Mouse (Mus musculus) MEL (cell line): ENCODE data around the gene Mpg. TPM values are rescaled to one million over a fixed set of nuclear protein-coding genes. Genes with fewer than 3 reads are reported as not detected.

Experiments used
- DNase-seq: peaks from one replicate; pipeline ENCODE4 v3.0.0; 2011; ENCODE audit warnings: low read depth, low spot score
- H3K27ac ChIP-seq: 2 replicates; pipeline ENCODE4 v1.5.1; 2012; ENCODE audit warnings: low read depth, mild to moderate bottlenecking, control low read depth, low read length, moderate library complexity; ENCODE audit not compliant: control insufficient read depth
- H3K27me3 ChIP-seq, 2 experiments: fragments of 150-350 bp in 1 of 2; sonication (generic) in 1 of 2; 2 replicates each; pipeline ENCODE4 v1.6.1; 2012; ENCODE audit warnings: low read length in 2 of 2, mild to moderate bottlenecking in 2 of 2, improper control_type of control experiment in 1 of 2, moderate library complexity in 1 of 2; ENCODE audit not compliant: insufficient read depth in 2 of 2, control insufficient read depth in 1 of 2
- H3K36me3 ChIP-seq, 2 experiments: 2 replicates each; pipeline ENCODE4 v1.6.1; 2012 to 2014; ENCODE audit warnings: low read length in 2 of 2, improper control_type of control experiment in 1 of 2, inconsistent platforms in 1 of 2, mild to moderate bottlenecking in 1 of 2; ENCODE audit not compliant: insufficient read depth in 2 of 2, control insufficient read depth in 1 of 2
- H3K4me1 ChIP-seq, 2 experiments: fragments of 150-350 bp in 1 of 2; sonication (generic) in 1 of 2; 2 replicates each; pipeline ENCODE4 v1.6.1; 2012; ENCODE audit warnings: low read length in 2 of 2, improper control_type of control experiment in 1 of 2, mild to moderate bottlenecking in 1 of 2; ENCODE audit not compliant: insufficient read depth in 2 of 2, control insufficient read depth in 1 of 2
- H3K4me3 ChIP-seq, 2 experiments: fragments of 150-350 bp in 1 of 2; sonication (generic) in 1 of 2; 2 replicates each; pipeline ENCODE4 v1.5.1; 2012; ENCODE audit warnings: low read depth in 2 of 2, low read length in 2 of 2, mild to moderate bottlenecking in 2 of 2, moderate library complexity in 2 of 2, control low read depth in 1 of 2, improper control_type of control experiment in 1 of 2; ENCODE audit not compliant: control insufficient read depth in 1 of 2, insufficient read depth in 1 of 2
- H3K79me2 ChIP-seq: 2 replicates; pipeline ENCODE4 v1.6.1; 2012; ENCODE audit warnings: mild to moderate bottlenecking, low read length, moderate library complexity; ENCODE audit not compliant: control insufficient read depth, poor library complexity, insufficient read depth
- H3K9ac ChIP-seq: 2 replicates; pipeline ENCODE4 v1.6.1; 2012; ENCODE audit warnings: low read depth, mild to moderate bottlenecking, control low read depth, low read length, moderate library complexity; ENCODE audit not compliant: control insufficient read depth, poor library complexity, severe bottlenecking
- H3K9me3 ChIP-seq: fragments of 150-350 bp; sonication (generic); replicated peaks from 2 replicates; pipeline ENCODE4 v1.6.1; 2012; ENCODE audit warnings: mild to moderate bottlenecking, low read length, improper control_type of control experiment, moderate library complexity; ENCODE audit not compliant: insufficient read depth
- BHLHE40 ChIP-seq: IDR thresholded peaks from 2 replicates; pipeline ENCODE4 v1.6.1; 2012; ENCODE audit warnings: low read depth, mild to moderate bottlenecking, inconsistent platforms, low read length, improper control_type of control experiment, borderline replicate concordance
- CHD2 ChIP-seq: IDR thresholded peaks from 2 replicates; pipeline ENCODE4 v1.6.1; 2011; ENCODE audit warnings: low read length, improper control_type of control experiment
- CTCF ChIP-seq, 3 experiments: IDR thresholded peaks in 2 of 3; conservative IDR thresholded peaks in 1 of 3; 2 replicates each; pipeline ENCODE4 v1.5.1; 2011 to 2012; ENCODE audit warnings: low read length in 3 of 3, low read depth in 2 of 3, mild to moderate bottlenecking in 2 of 3, improper control_type of control experiment in 1 of 3, inconsistent platforms in 1 of 3, mixed read lengths in 1 of 3, moderate library complexity in 1 of 3; ENCODE audit not compliant: control insufficient read depth in 1 of 3, insufficient read depth in 1 of 3, poor library complexity in 1 of 3, severe bottlenecking in 1 of 3
- E2F4 ChIP-seq: IDR thresholded peaks from 2 replicates; pipeline ENCODE4 v1.6.1; 2011; ENCODE audit warnings: low read depth, low read length, improper control_type of control experiment, borderline replicate concordance
- ETS1 ChIP-seq: IDR thresholded peaks from 2 replicates; pipeline ENCODE4 v1.6.1; 2012; ENCODE audit warnings: low read depth, mild to moderate bottlenecking, inconsistent platforms, low read length, improper control_type of control experiment, moderate library complexity
- GATA1 ChIP-seq: IDR thresholded peaks from 2 replicates; pipeline ENCODE4 v1.6.1; 2011; ENCODE audit warnings: low read depth, low read length, improper control_type of control experiment
- HCFC1 ChIP-seq: IDR thresholded peaks from 2 replicates; pipeline ENCODE4 v1.6.1; 2012; ENCODE audit warnings: low read depth, mild to moderate bottlenecking, inconsistent platforms, low read length, improper control_type of control experiment, moderate library complexity
- JUND ChIP-seq: IDR thresholded peaks from 2 replicates; pipeline ENCODE4 v1.6.1; 2011; ENCODE audit warnings: low read depth, mild to moderate bottlenecking, improper control_type of control experiment, low read length
- MAX ChIP-seq: IDR thresholded peaks from 2 replicates; pipeline ENCODE4 v1.6.1; 2011; ENCODE audit warnings: low read length, improper control_type of control experiment
- MAZ ChIP-seq: IDR thresholded peaks from 2 replicates; pipeline ENCODE4 v1.6.1; 2012; ENCODE audit warnings: low read depth, mild to moderate bottlenecking, inconsistent platforms, low read length, improper control_type of control experiment
- MEF2A ChIP-seq: IDR thresholded peaks from 2 replicates; pipeline ENCODE4 v1.6.1; 2014; ENCODE audit warnings: low read depth, mild to moderate bottlenecking, inconsistent platforms, low read length, improper control_type of control experiment; ENCODE audit not compliant: poor library complexity, insufficient replicate concordance, severe bottlenecking; ENCODE audit errors: extremely low read depth
- MXI1 ChIP-seq: IDR thresholded peaks from 2 replicates; pipeline ENCODE4 v1.6.1; 2011; ENCODE audit warnings: mild to moderate bottlenecking, low read depth, low read length, improper control_type of control experiment
- MYB ChIP-seq: IDR thresholded peaks from 2 replicates; pipeline ENCODE4 v1.6.1; 2011; ENCODE audit warnings: mild to moderate bottlenecking, low read depth, low read length, improper control_type of control experiment
- NELFE ChIP-seq: IDR thresholded peaks from 2 replicates; pipeline ENCODE4 v1.6.1; 2011; ENCODE audit warnings: low read depth, low read length, improper control_type of control experiment
- NRF1 ChIP-seq: IDR thresholded peaks from 2 replicates; pipeline ENCODE4 v1.6.1; 2014; ENCODE audit warnings: low read depth, mild to moderate bottlenecking, inconsistent platforms, low read length, improper control_type of control experiment, moderate library complexity; ENCODE audit not compliant: poor library complexity, insufficient read depth, severe bottlenecking
- POLR2A ChIP-seq, 2 experiments: IDR thresholded peaks; 2 replicates each; pipeline ENCODE4 v1.6.1; 2011 to 2012; ENCODE audit warnings: low read length in 2 of 2, mild to moderate bottlenecking in 2 of 2, control low read depth in 1 of 2, improper control_type of control experiment in 1 of 2, low read depth in 1 of 2, moderate library complexity in 1 of 2; ENCODE audit not compliant: control insufficient read depth in 1 of 2, insufficient read depth in 1 of 2, poor library complexity in 1 of 2
- POLR2AphosphoS5 ChIP-seq: IDR thresholded peaks from 2 replicates; pipeline ENCODE4 v1.6.1; 2012; ENCODE audit warnings: low read depth, borderline replicate concordance, mild to moderate bottlenecking, inconsistent platforms, low read length, moderate library complexity, mixed read lengths
- RAD21 ChIP-seq: IDR thresholded peaks from 2 replicates; pipeline ENCODE4 v1.6.1; 2011; ENCODE audit warnings: mild to moderate bottlenecking, low read depth, low read length, improper control_type of control experiment
- RCOR1 ChIP-seq: IDR thresholded peaks from 2 replicates; pipeline ENCODE4 v1.6.1; 2012; ENCODE audit warnings: low read depth, mild to moderate bottlenecking, inconsistent platforms, low read length, improper control_type of control experiment
- SIN3A ChIP-seq: IDR thresholded peaks from 2 replicates; pipeline ENCODE4 v1.6.1; 2012; ENCODE audit warnings: low read length, improper control_type of control experiment, inconsistent platforms
- SMC3 ChIP-seq: IDR thresholded peaks from 2 replicates; pipeline ENCODE4 v1.6.1; 2011; ENCODE audit warnings: low read depth, low read length, improper control_type of control experiment
- TBP ChIP-seq: IDR thresholded peaks from 2 replicates; pipeline ENCODE4 v1.8.0; 2011; ENCODE audit warnings: low read depth, low read length, improper control_type of control experiment
- TCF12 ChIP-seq: IDR thresholded peaks from 2 replicates; pipeline ENCODE4 v1.6.1; 2014; ENCODE audit warnings: low read depth, mild to moderate bottlenecking, inconsistent platforms, low read length, improper control_type of control experiment, moderate library complexity
- USF2 ChIP-seq, 2 experiments: IDR thresholded peaks; 2 replicates each; pipeline ENCODE4 v1.6.1; 2011 to 2012; ENCODE audit warnings: improper control_type of control experiment in 2 of 2, low read length in 2 of 2, borderline replicate concordance in 1 of 2, inconsistent platforms in 1 of 2, low read depth in 1 of 2, mild to moderate bottlenecking in 1 of 2; ENCODE audit not compliant: insufficient read depth in 1 of 2
- ZC3H11A ChIP-seq: IDR thresholded peaks from 2 replicates; pipeline ENCODE4 v1.6.1; 2012; ENCODE audit warnings: low read depth, mild to moderate bottlenecking, inconsistent platforms, low read length, improper control_type of control experiment
- ZMIZ1 ChIP-seq: IDR thresholded peaks from 2 replicates; pipeline ENCODE4 v1.6.1; 2012; ENCODE audit warnings: low read depth, mild to moderate bottlenecking, inconsistent platforms, low read length, improper control_type of control experiment, moderate library complexity
- polyA plus RNA-seq, 2 experiments: library from polyadenylated mRNA; stranded (reverse) in 1 of 2; unstranded in 1 of 2; fragments of >175 nt in 1 of 2; fragments of >200 nt in 1 of 2; gene quantifications; 2 replicates each; pipeline versions ENCODE4 v1.2.1 to v1.2.4; 2012; ENCODE audit warnings: low replicate concordance in 2 of 2, low read depth in 1 of 2; ENCODE audit not compliant: insufficient read length in 2 of 2, insufficient read depth in 1 of 2, missing spikeins in 1 of 2
- total RNA-seq: library from RNA; depleted of rRNA; stranded (reverse); fragments of 300-350 nt; gene quantifications from 2 replicates; pipeline ENCODE4 v1.2.3, GENCODE M21; 2012

The Mpg gene
- total and polyA plus RNA-seq, 3 experiments = 42.0 to 43.2 TPM; not detected in 1

DNA sequence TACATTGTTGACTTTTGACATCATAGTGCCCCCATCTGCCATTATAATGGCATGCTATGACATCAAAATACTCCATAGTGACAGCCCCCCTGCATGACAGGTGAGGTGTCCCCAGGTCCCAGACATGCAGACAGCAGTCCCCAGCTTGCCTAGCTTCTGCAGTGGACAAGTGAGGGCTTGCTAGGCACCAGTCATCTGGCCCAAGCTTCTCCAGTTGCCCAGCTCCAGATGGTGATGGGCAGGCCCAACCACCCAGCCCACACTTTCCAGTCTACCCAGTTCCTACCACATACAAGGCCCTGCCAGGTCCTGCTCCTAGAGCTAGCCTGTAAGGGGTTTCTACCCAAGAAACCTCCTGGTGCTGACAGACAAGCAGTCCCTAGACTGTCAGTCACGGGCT is 47.8 kb upstream of the Mpg start:
- Histone ChIP-seq H3K79me2 (no peaks in the 10 kb centered on the region), H3K36me3 (no peaks in the 10 kb centered on the region), H3K9ac (no peak overlapping the region), H3K4me1 (0 out of 4 replicates have a peak, but pooled peaks cover 0 to 2% of the 10 kb centered on the region in 2 experiments), H3K27ac (no peak overlapping the region), H3K9me3 (no peaks in the 10 kb centered on the region), H3K4me3 (no peak overlapping the region), H3K27me3 (no peaks in the 10 kb centered on the region)
- TF ChIP-seq SIN3A = no peak
- TF ChIP-seq POLR2AphosphoS5 = no peak
- no peak for TF ChIP-seq NRF1
- TF ChIP-seq ZC3H11A = no peak
- no peak for TF ChIP-seq TBP
- no peak for TF ChIP-seq E2F4
- TF ChIP-seq NELFE = no peak
- no peak for TF ChIP-seq CTCF (IDR thresholded peaks at IDR 0.05 in 2 of 3, conservative IDR thresholded peaks at IDR 0.05 in 1 of 3; ENCODE audit: control insufficient read depth in 1 of 3, insufficient read depth in 1 of 3, low read depth in 2 of 3, low read length in 3 of 3, poor library complexity in 1 of 3, severe bottlenecking in 1 of 3)
- TF ChIP-seq BHLHE40 = no peak
- no peak for TF ChIP-seq MXI1
- no peak for TF ChIP-seq TCF12
- no peak for TF ChIP-seq ZMIZ1
- no peak for TF ChIP-seq SMC3
- no peak for TF ChIP-seq HCFC1
- no peak for TF ChIP-seq MYB
- TF ChIP-seq RCOR1 = no peak
- TF ChIP-seq JUND = no peak
- TF ChIP-seq CHD2 = no peak
- TF ChIP-seq GATA1 = no peak
- no peak for TF ChIP-seq MAX
- no peak for DNase-seq

DNA sequence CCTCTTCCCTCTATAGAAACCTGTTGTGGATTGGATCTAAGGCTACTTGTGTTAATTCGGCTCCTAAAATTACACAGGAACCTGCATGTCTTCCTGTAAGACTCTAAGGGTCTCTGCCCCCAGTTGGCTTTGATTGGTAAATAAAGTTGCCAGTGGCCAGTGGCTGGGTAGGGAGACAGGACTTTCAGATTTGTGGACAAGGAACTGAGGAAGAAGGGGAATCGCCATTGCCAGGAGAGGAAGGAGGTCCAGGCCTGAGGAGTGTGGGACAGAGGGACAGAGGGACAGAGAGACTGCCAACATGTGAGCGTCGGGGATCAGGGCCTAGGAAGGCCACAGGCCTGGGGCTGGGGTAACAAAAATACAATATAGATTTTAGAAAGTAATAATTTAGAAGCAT is 45.1 kb upstream of the Mpg start:
- Histone ChIP-seq H3K9ac (no peak overlapping the region), H3K27ac (no peak overlapping the region), H3K9me3 (no peaks in the 10 kb centered on the region), H3K4me1 (0 out of 4 replicates have a peak, but pooled peaks cover 0 to under 1% of the 10 kb centered on the region in 2 experiments), H3K79me2 (no peaks in the 10 kb centered on the region), H3K36me3 (no peaks in the 10 kb centered on the region), H3K27me3 (no peaks in the 10 kb centered on the region), H3K4me3 (no peak overlapping the region)
- TF ChIP-seq POLR2AphosphoS5 (no peak), NELFE (no peak), TBP (no peak), USF2 (IDR thresholded peaks at IDR 0.05; ENCODE audit: borderline replicate concordance in 1 of 2, insufficient read depth in 1 of 2, low read depth in 1 of 2, low read length in 2 of 2) (no peak), RAD21 (no peak), MEF2A (no peak), MXI1 (no peak), MYB (no peak), SIN3A (no peak), TCF12 (no peak), ZC3H11A (no peak), POLR2A (IDR thresholded peaks at IDR 0.05; ENCODE audit: control insufficient read depth in 1 of 2, insufficient read depth in 1 of 2, low read depth in 1 of 2, low read length in 2 of 2, poor library complexity in 1 of 2) (no peak), MAZ (no peak), ETS1 (no peak)
- no peak for DNase-seq
